Mouse (Mus musculus): ENCODE measurements around the gene Osm. TPM values are rescaled to one million over a fixed set of nuclear protein-coding genes. Genes with fewer than 3 reads are reported as not detected.

The Osm gene
- total and polyA plus RNA-seq, 2 experiments from 2014 or later, result 0.05 to 0.13 TPM

GRCm38 (mm10) chr11:4237389-4237912 lies 1.2 kb downstream of the Osm start:
- Histone ChIP-seq H3K4me1 (ENCODE audit: insufficient read depth) (no peaks in the 10 kb centered on the region), H3K9ac (no peak overlapping the region), H3K36me3 (ENCODE audit: insufficient read depth) (no peaks in the 10 kb centered on the region), H3K4me3 (ENCODE audit: low read depth, low read length) (no peak overlapping the region), H3K9me3 (ENCODE audit: low read length) (no peaks in the 10 kb centered on the region), H3K4me2 (ENCODE audit: low read depth) (no peak overlapping the region), H3K27ac (ENCODE audit: low read depth, low read length) (no peak overlapping the region), H3K27me3 (ENCODE audit: insufficient read depth, low read length) (no peaks in the 10 kb centered on the region)
- no peak for TF ChIP-seq CTCF (IDR thresholded peaks at IDR 0.05; ENCODE audit: low read depth)
- DNase-seq, result no peak
- 85% methylated on average over 18 of the region's 18 CpGs for WGBS
- ATAC-seq, result no peak

GRCm38 (mm10) chr11:4238167-4238566 lies 1.9 kb downstream of the Osm start:
- Histone ChIP-seq H3K36me3 (ENCODE audit: insufficient read depth) (no peaks in the 10 kb centered on the region), H3K27me3 (ENCODE audit: insufficient read depth, low read length) (no peaks in the 10 kb centered on the region), H3K27ac (ENCODE audit: low read depth, low read length) (no peak overlapping the region), H3K4me3 (ENCODE audit: low read depth, low read length) (no peak overlapping the region), H3K4me2 (ENCODE audit: low read depth) (no peak overlapping the region), H3K9me3 (ENCODE audit: low read length) (no peaks in the 10 kb centered on the region), H3K4me1 (ENCODE audit: insufficient read depth) (no peaks in the 10 kb centered on the region), H3K9ac (no peak overlapping the region)
- ATAC-seq, result no peak
- 92% methylated on average over 6 of the region's 6 CpGs for WGBS
- no peak for TF ChIP-seq CTCF (IDR thresholded peaks at IDR 0.05; ENCODE audit: low read depth)
- no peak for DNase-seq

- TF ChIP-seq CTCF (IDR thresholded peaks at IDR 0.05; ENCODE audit: low read depth), result no peak
These were observed 3.5 kb downstream of the Osm start for GRCm38 (mm10) chr11:4239691-4240090.

GRCm38 (mm10) chr11:4240151-4240550 lies 3.9 kb downstream of the Osm start:
- Histone ChIP-seq H3K4me3 (ENCODE audit: low read depth, low read length) (no peak overlapping the region), H3K9ac (no peak overlapping the region), H3K4me2 (ENCODE audit: low read depth) (no peak overlapping the region), H3K9me3 (ENCODE audit: low read length) (no peaks in the 10 kb centered on the region), H3K36me3 (ENCODE audit: insufficient read depth) (no peaks in the 10 kb centered on the region), H3K4me1 (ENCODE audit: insufficient read depth) (no peaks in the 10 kb centered on the region), H3K27ac (ENCODE audit: low read depth, low read length) (no peak overlapping the region), H3K27me3 (ENCODE audit: insufficient read depth, low read length) (no peaks in the 10 kb centered on the region)
- ATAC-seq, result no peak
- TF ChIP-seq CTCF (IDR thresholded peaks at IDR 0.05; ENCODE audit: low read depth), result no peak
- WGBS, result 82% methylated on average over 7 of the region's 7 CpGs
- no peak for DNase-seq

More at GRCm38 (mm10) chr11:4239691-4240090, 3.5 kb downstream of the Osm start:
- Histone ChIP-seq H3K9ac (no peak overlapping the region), H3K4me1 (ENCODE audit: insufficient read depth) (no peaks in the 10 kb centered on the region), H3K27ac (ENCODE audit: low read depth, low read length) (no peak overlapping the region), H3K27me3 (ENCODE audit: insufficient read depth, low read length) (no peaks in the 10 kb centered on the region), H3K9me3 (ENCODE audit: low read length) (no peaks in the 10 kb centered on the region), H3K36me3 (ENCODE audit: insufficient read depth) (no peaks in the 10 kb centered on the region), H3K4me2 (ENCODE audit: low read depth) (no peak overlapping the region), H3K4me3 (ENCODE audit: low read depth, low read length) (no peak overlapping the region)
- DNase-seq (no peak), ATAC-seq (no peak)
- WGBS, result 94% methylated on average over 23 of the region's 23 CpGs

GRCm38 (mm10) chr11:4241180-4241579 lies 5.0 kb downstream of the Osm start:
- no peak overlapping the region for H3K4me2 ChIP-seq (ENCODE audit: low read depth)
- ATAC-seq, result no peak
- TF ChIP-seq CTCF (IDR thresholded peaks at IDR 0.05; ENCODE audit: low read depth), result no peak

GRCm38 (mm10) chr11:4246126-4246525 lies 9.9 kb downstream of the Osm start:
- no peak overlapping the region for H3K27ac ChIP-seq (ENCODE audit: low read depth, low read length)
- WGBS, result 74% methylated on average over 6 of the region's 6 CpGs
- no peak overlapping the region for H3K4me2 ChIP-seq (ENCODE audit: low read depth)
- H3K27me3 ChIP-seq (ENCODE audit: insufficient read depth, low read length), result no peaks in the 10 kb centered on the region
- H3K9ac ChIP-seq, result no peak overlapping the region
- H3K4me1 ChIP-seq (ENCODE audit: insufficient read depth), result no peaks in the 10 kb centered on the region
- no peaks in the 10 kb centered on the region for H3K36me3 ChIP-seq (ENCODE audit: insufficient read depth)
- DNase-seq (no peak), ATAC-seq (no peak)
- no peaks in the 10 kb centered on the region for H3K9me3 ChIP-seq (ENCODE audit: low read length)
- no peak overlapping the region for H3K4me3 ChIP-seq (ENCODE audit: low read depth, low read length)
- TF ChIP-seq CTCF (IDR thresholded peaks at IDR 0.05; ENCODE audit: low read depth), result no peak

More at GRCm38 (mm10) chr11:4241180-4241579, 5.0 kb downstream of the Osm start:
- H3K27me3 ChIP-seq (ENCODE audit: insufficient read depth, low read length), result no peaks in the 10 kb centered on the region
- DNase-seq, result no peak
- H3K4me1 ChIP-seq (ENCODE audit: insufficient read depth), result no peaks in the 10 kb centered on the region
- no peaks in the 10 kb centered on the region for H3K9me3 ChIP-seq (ENCODE audit: low read length)
- no peak overlapping the region for H3K27ac ChIP-seq (ENCODE audit: low read depth, low read length)
- 77% methylated on average over 4 of the region's 4 CpGs for WGBS
- H3K4me3 ChIP-seq (ENCODE audit: low read depth, low read length), result no peak overlapping the region
- H3K9ac ChIP-seq, result no peak overlapping the region
- H3K36me3 ChIP-seq (ENCODE audit: insufficient read depth), result no peaks in the 10 kb centered on the region

- no peak for ATAC-seq
- no peaks in the 10 kb centered on the region for H3K4me1 ChIP-seq (ENCODE audit: insufficient read depth)
- H3K9ac ChIP-seq, result no peak overlapping the region
- no peak for DNase-seq
- no peak for TF ChIP-seq CTCF (IDR thresholded peaks at IDR 0.05; ENCODE audit: low read depth)
- no peak overlapping the region for H3K4me2 ChIP-seq (ENCODE audit: low read depth)
- H3K9me3 ChIP-seq (ENCODE audit: low read length), result no peaks in the 10 kb centered on the region
- H3K4me3 ChIP-seq (ENCODE audit: low read depth, low read length), result no peak overlapping the region
- no peaks in the 10 kb centered on the region for H3K27me3 ChIP-seq (ENCODE audit: insufficient read depth, low read length)
- no peak overlapping the region for H3K27ac ChIP-seq (ENCODE audit: low read depth, low read length)
- H3K36me3 ChIP-seq (ENCODE audit: insufficient read depth), result no peaks in the 10 kb centered on the region
- 78% methylated on average over 4 of the region's 4 CpGs for WGBS
These were observed 10.4 kb downstream of the Osm start for GRCm38 (mm10) chr11:4246623-4247022.
